Mouse (Mus musculus): Measurements from ENCODE around the gene Gbf1. TPM values are rescaled to one million over a fixed set of nuclear protein-coding genes. Genes with fewer than 3 reads are reported as not detected.
A peak's percentile ranks its signal among the peaks of the same experiment; 100 is the strongest.

Gene Gbf1
- polyA plus RNA-seq, 1 experiment = 61.8 TPM

- peaks cover 22% of the 10 kb centered on the region for H3K36me3 ChIP-seq (ENCODE audit: control insufficient read depth, insufficient read depth)
- no peak for TF ChIP-seq CEBPB (IDR thresholded peaks at IDR 0.05; ENCODE audit: insufficient read depth, poor library complexity, severe bottlenecking)
- no peak for TF ChIP-seq TCF12 (IDR thresholded peaks at IDR 0.05; ENCODE audit: insufficient read depth, poor library complexity, severe bottlenecking)
- TF ChIP-seq E2F4 (IDR thresholded peaks at IDR 0.05; ENCODE audit: insufficient read depth) = no peak
- no peak for TF ChIP-seq REST (IDR thresholded peaks at IDR 0.05; ENCODE audit: insufficient read depth, insufficient read length)
- no peak for TF ChIP-seq MAX (IDR thresholded peaks at IDR 0.05; ENCODE audit: low read depth)
- TF ChIP-seq POLR2A (IDR thresholded peaks at IDR 0.05; ENCODE audit: insufficient read length, low read depth) = no peak
- no peak for TF ChIP-seq MYOD1 (IDR thresholded peaks at IDR 0.05; ENCODE audit: control insufficient read depth in 1 of 3, insufficient read length in 2 of 3, low read depth in 2 of 3)
- TF ChIP-seq MYOG (IDR thresholded peaks at IDR 0.05; ENCODE audit: control insufficient read depth in 1 of 3, insufficient read depth in 1 of 3, insufficient read length in 2 of 3, low read depth in 2 of 3) = no peak
- no peak for TF ChIP-seq SRF (IDR thresholded peaks at IDR 0.05; ENCODE audit: control insufficient read depth, insufficient read length, low read depth)
- no peak for TF ChIP-seq TCF3 (IDR thresholded peaks at IDR 0.05; ENCODE audit: insufficient read length, low read depth)
- no peak for TF ChIP-seq USF1 (IDR thresholded peaks at IDR 0.05; ENCODE audit: low read depth)
- TF ChIP-seq POLR2AphosphoS2 (IDR thresholded peaks at IDR 0.05; ENCODE audit: insufficient read length, low read depth) = no peak
- H3K79me2 ChIP-seq (ENCODE audit: control insufficient read depth, insufficient read depth) = peaks cover 22% of the 10 kb centered on the region
- H3K4me3 ChIP-seq = no peak overlapping the region
- no peak overlapping the region for H3ac ChIP-seq (ENCODE audit: control insufficient read depth, insufficient read length)
- no peaks in the 10 kb centered on the region for H3K27me3 ChIP-seq (ENCODE audit: control insufficient read depth, insufficient read depth, insufficient read length)
- no peak overlapping the region for H3K4me2 ChIP-seq (ENCODE audit: low read depth)
These were observed 22.9 kb downstream of the Gbf1 start for GRCm38 (mm10) chr19:46175173-46175572.

GRCm38 (mm10) chr19:46177046-46177445 lies 24.7 kb downstream of the Gbf1 start:
- Histone ChIP-seq H3K79me2 (ENCODE audit: control insufficient read depth, insufficient read depth) (peaks cover 27% of the 10 kb centered on the region), H3ac (ENCODE audit: control insufficient read depth, insufficient read length) (no peak overlapping the region), H3K4me3 (no peak overlapping the region), H3K4me2 (ENCODE audit: low read depth) (peak overlapping the region; percentile 15), H3K36me3 (ENCODE audit: control insufficient read depth, insufficient read depth) (peaks cover 5% of the 10 kb centered on the region), H3K27me3 (ENCODE audit: control insufficient read depth, insufficient read depth, insufficient read length) (no peaks in the 10 kb centered on the region)
- TF ChIP-seq USF1 (IDR thresholded peaks at IDR 0.05; ENCODE audit: low read depth) (no peak), TCF12 (IDR thresholded peaks at IDR 0.05; ENCODE audit: insufficient read depth, poor library complexity, severe bottlenecking) (no peak), E2F4 (IDR thresholded peaks at IDR 0.05; ENCODE audit: insufficient read depth) (no peak), REST (IDR thresholded peaks at IDR 0.05; ENCODE audit: insufficient read depth, insufficient read length) (no peak), TCF3 (IDR thresholded peaks at IDR 0.05; ENCODE audit: insufficient read length, low read depth) (no peak), SRF (IDR thresholded peaks at IDR 0.05; ENCODE audit: control insufficient read depth, insufficient read length, low read depth) (no peak), MYOD1 (IDR thresholded peaks at IDR 0.05; ENCODE audit: control insufficient read depth in 1 of 3, insufficient read length in 2 of 3, low read depth in 2 of 3) (no peak), MAX (IDR thresholded peaks at IDR 0.05; ENCODE audit: low read depth) (no peak), POLR2A (IDR thresholded peaks at IDR 0.05; ENCODE audit: insufficient read length, low read depth) (no peak), CEBPB (IDR thresholded peaks at IDR 0.05; ENCODE audit: insufficient read depth, poor library complexity, severe bottlenecking) (no peak), POLR2AphosphoS2 (IDR thresholded peaks at IDR 0.05; ENCODE audit: insufficient read length, low read depth) (no peak), MYOG (IDR thresholded peaks at IDR 0.05; ENCODE audit: control insufficient read depth in 1 of 3, insufficient read depth in 1 of 3, insufficient read length in 2 of 3, low read depth in 2 of 3) (no peak)

- no peak overlapping the region for H3K4me2 ChIP-seq (ENCODE audit: low read depth)
- H3K4me3 ChIP-seq = no peak overlapping the region
- H3K27me3 ChIP-seq (ENCODE audit: control insufficient read depth, insufficient read depth, insufficient read length) = no peaks in the 10 kb centered on the region
- H3ac ChIP-seq (ENCODE audit: control insufficient read depth, insufficient read length) = no peak overlapping the region
- no peak for TF ChIP-seq POLR2A (IDR thresholded peaks at IDR 0.05; ENCODE audit: insufficient read length, low read depth)
- TF ChIP-seq MAX (IDR thresholded peaks at IDR 0.05; ENCODE audit: low read depth) = no peak
- TF ChIP-seq MYOD1 (IDR thresholded peaks at IDR 0.05; ENCODE audit: control insufficient read depth in 1 of 3, insufficient read length in 2 of 3, low read depth in 2 of 3) = no peak
- TF ChIP-seq E2F4 (IDR thresholded peaks at IDR 0.05; ENCODE audit: insufficient read depth) = no peak
- no peak for TF ChIP-seq MYOG (IDR thresholded peaks at IDR 0.05; ENCODE audit: control insufficient read depth in 1 of 3, insufficient read depth in 1 of 3, insufficient read length in 2 of 3, low read depth in 2 of 3)
- peaks cover 43% of the 10 kb centered on the region for H3K79me2 ChIP-seq (ENCODE audit: control insufficient read depth, insufficient read depth)
- no peaks in the 10 kb centered on the region for H3K36me3 ChIP-seq (ENCODE audit: control insufficient read depth, insufficient read depth)
These were observed 28.0 kb downstream of the Gbf1 start for GRCm38 (mm10) chr19:46180274-46180673.

- TF ChIP-seq REST (IDR thresholded peaks at IDR 0.05; ENCODE audit: insufficient read depth, insufficient read length) = no peak
- no peak for TF ChIP-seq MYOD1 (IDR thresholded peaks at IDR 0.05; ENCODE audit: control insufficient read depth in 1 of 3, insufficient read length in 2 of 3, low read depth in 2 of 3)
- TF ChIP-seq USF1 (IDR thresholded peaks at IDR 0.05; ENCODE audit: low read depth) = no peak
- no peak for TF ChIP-seq MAX (IDR thresholded peaks at IDR 0.05; ENCODE audit: low read depth)
- no peak for TF ChIP-seq SRF (IDR thresholded peaks at IDR 0.05; ENCODE audit: control insufficient read depth, insufficient read length, low read depth)
- no peak for TF ChIP-seq TCF12 (IDR thresholded peaks at IDR 0.05; ENCODE audit: insufficient read depth, poor library complexity, severe bottlenecking)
- TF ChIP-seq POLR2AphosphoS2 (IDR thresholded peaks at IDR 0.05; ENCODE audit: insufficient read length, low read depth) = no peak
- no peak for TF ChIP-seq POLR2A (IDR thresholded peaks at IDR 0.05; ENCODE audit: insufficient read length, low read depth)
- TF ChIP-seq E2F4 (IDR thresholded peaks at IDR 0.05; ENCODE audit: insufficient read depth) = no peak
- no peak for TF ChIP-seq TCF3 (IDR thresholded peaks at IDR 0.05; ENCODE audit: insufficient read length, low read depth)
- TF ChIP-seq MYOG (IDR thresholded peaks at IDR 0.05; ENCODE audit: control insufficient read depth in 1 of 3, insufficient read depth in 1 of 3, insufficient read length in 2 of 3, low read depth in 2 of 3) = no peak
- TF ChIP-seq CEBPB (IDR thresholded peaks at IDR 0.05; ENCODE audit: insufficient read depth, poor library complexity, severe bottlenecking) = no peak
- Histone ChIP-seq H3K4me2 (ENCODE audit: low read depth) (no peak overlapping the region), H3K27me3 (ENCODE audit: control insufficient read depth, insufficient read depth, insufficient read length) (no peaks in the 10 kb centered on the region), H3K79me2 (ENCODE audit: control insufficient read depth, insufficient read depth) (peaks cover 36% of the 10 kb centered on the region), H3K4me3 (no peak overlapping the region), H3K36me3 (ENCODE audit: control insufficient read depth, insufficient read depth) (no peaks in the 10 kb centered on the region), H3ac (ENCODE audit: control insufficient read depth, insufficient read length) (no peak overlapping the region)
These were observed 29.9 kb downstream of the Gbf1 start for GRCm38 (mm10) chr19:46182241-46182640.
